Mouse (Mus musculus): ENCODE results near the gene Tmem256. TPM values are rescaled to one million over a fixed set of nuclear protein-coding genes. Genes with fewer than 3 reads are reported as not detected.
A peak's percentile ranks its signal among the peaks of the same experiment; 100 is the strongest.

Gene Tmem256
- polyA plus RNA-seq, 1 experiment from 2014 or later: 362 TPM

- peak within 1 kb of the TSS; percentile 31; the same call in 1 of the 2 replicates for H3K27ac ChIP-seq
- H3K36me3 ChIP-seq: peaks cover 36% of the 10 kb centered on the region
- H3K9me3 ChIP-seq: peaks cover 6% of the 10 kb centered on the region
- H3K4me1 ChIP-seq (replicated peaks): peaks cover 7% of the 10 kb centered on the region; the same call in 1 of the 2 replicates
- H3K27me3 ChIP-seq (ENCODE audit: insufficient read depth, poor library complexity, severe bottlenecking): no peaks in the 10 kb centered on the region
- WGBS: 92% methylated on average over 3 of the region's 3 CpGs
- no peak within 1 kb of the TSS for H3K4me3 ChIP-seq
- DNase-seq (ENCODE audit: low spot score): no peak
These were observed 16.2 kb upstream of the Tmem256 start, which contains the start of gene Spem1 for GRCm38 (mm10) chr11:69822080-69822479. Spem1 (minus strand) TSS chr11:69822180.

GRCm38 (mm10) chr11:69823456-69823855 lies 14.9 kb upstream of the Tmem256 start:
- Histone ChIP-seq H3K36me3 (peaks cover 50% of the 10 kb centered on the region), H3K27ac (no peak overlapping the region), H3K4me1 (replicated peaks) (peaks cover 11% of the 10 kb centered on the region; the same call in 1 of the 2 replicates), H3K27me3 (ENCODE audit: insufficient read depth, poor library complexity, severe bottlenecking) (no peaks in the 10 kb centered on the region), H3K4me3 (no peak overlapping the region), H3K9me3 (no peaks in the 10 kb centered on the region)
- WGBS: 77% methylated on average over 2 of the region's 2 CpGs
- no peak for DNase-seq (ENCODE audit: low spot score)

GRCm38 (mm10) chr11:69828832-69829231 lies 9.5 kb upstream of the Tmem256 start:
- H3K36me3 ChIP-seq: peaks cover 91% of the 10 kb centered on the region
- no peak for DNase-seq (ENCODE audit: low spot score)
- peak overlapping the region; percentile 8; the same call in 1 of the 2 replicates for H3K27ac ChIP-seq
- no peaks in the 10 kb centered on the region for H3K9me3 ChIP-seq
- H3K27me3 ChIP-seq (ENCODE audit: insufficient read depth, poor library complexity, severe bottlenecking): peaks cover 17% of the 10 kb centered on the region
- H3K4me3 ChIP-seq: no peak overlapping the region
- H3K4me1 ChIP-seq (replicated peaks): peaks cover 34% of the 10 kb centered on the region
- 71% methylated on average over 5 of the region's 5 CpGs for WGBS

GRCm38 (mm10) chr11:69833554-69833953 lies 4.8 kb upstream of the Tmem256 start:
- Histone ChIP-seq H3K4me1 (replicated peaks) (peaks cover 66% of the 10 kb centered on the region), H3K4me3 (peak overlapping the region; percentile 89), H3K36me3 (peaks cover 47% of the 10 kb centered on the region), H3K27me3 (ENCODE audit: insufficient read depth, poor library complexity, severe bottlenecking) (peaks cover 46% of the 10 kb centered on the region), H3K9me3 (no peaks in the 10 kb centered on the region), H3K27ac (peak overlapping the region; percentile 87)
- WGBS: 54% methylated on average over 8 of the region's 8 CpGs
- DNase-seq (ENCODE audit: low spot score): no peak

- H3K27ac ChIP-seq: peak overlapping the region; percentile 87
- WGBS: 6% methylated on average over 48 of the region's 48 CpGs
- DNase-seq (ENCODE audit: low spot score): peak; percentile 43
- H3K4me1 ChIP-seq (replicated peaks): peaks cover 66% of the 10 kb centered on the region
- peaks cover 42% of the 10 kb centered on the region for H3K36me3 ChIP-seq
- H3K27me3 ChIP-seq (ENCODE audit: insufficient read depth, poor library complexity, severe bottlenecking): peaks cover 46% of the 10 kb centered on the region
- no peaks in the 10 kb centered on the region for H3K9me3 ChIP-seq
- peak overlapping the region; percentile 89 for H3K4me3 ChIP-seq
These were observed 4.2 kb upstream of the Tmem256 start for GRCm38 (mm10) chr11:69834001-69834549.

GRCm38 (mm10) chr11:69835326-69835965 lies 2.9 kb upstream of the Tmem256 start:
- 1% methylated on average over 9 of the region's 9 CpGs for WGBS
- Histone ChIP-seq H3K27me3 (ENCODE audit: insufficient read depth, poor library complexity, severe bottlenecking) (peaks cover 46% of the 10 kb centered on the region), H3K4me3 (peak overlapping the region; percentile 89), H3K9me3 (no peaks in the 10 kb centered on the region), H3K27ac (peak overlapping the region; percentile 95), H3K4me1 (replicated peaks) (peaks cover 64% of the 10 kb centered on the region), H3K36me3 (peaks cover 36% of the 10 kb centered on the region)
- peak; percentile 71 for DNase-seq (ENCODE audit: low spot score)

GRCm38 (mm10) chr11:69835966-69836335 lies 2.4 kb upstream of the Tmem256 start:
- Histone ChIP-seq H3K27me3 (ENCODE audit: insufficient read depth, poor library complexity, severe bottlenecking) (peaks cover 46% of the 10 kb centered on the region), H3K4me3 (peak overlapping the region; percentile 89), H3K4me1 (replicated peaks) (peaks cover 63% of the 10 kb centered on the region), H3K36me3 (peaks cover 32% of the 10 kb centered on the region), H3K9me3 (no peaks in the 10 kb centered on the region), H3K27ac (peak overlapping the region; percentile 95)
- WGBS: 2% methylated on average over 4 of the region's 4 CpGs
- DNase-seq (ENCODE audit: low spot score): no peak

GRCm38 (mm10) chr11:69836703-69837576 lies 1.4 kb upstream of the Tmem256 start:
- Histone ChIP-seq H3K36me3 (peaks cover 22% of the 10 kb centered on the region), H3K9me3 (no peaks in the 10 kb centered on the region), H3K27me3 (ENCODE audit: insufficient read depth, poor library complexity, severe bottlenecking) (peaks cover 46% of the 10 kb centered on the region), H3K4me1 (replicated peaks) (peaks cover 58% of the 10 kb centered on the region), H3K4me3 (peak overlapping the region; percentile 89), H3K27ac (peak overlapping the region; percentile 95)
- DNase-seq (ENCODE audit: low spot score): peak; percentile 56
- WGBS: under 1% methylated on average over 52 of the region's 52 CpGs

- DNase-seq (ENCODE audit: low spot score): no peak
- H3K4me1 ChIP-seq (replicated peaks): peaks cover 58% of the 10 kb centered on the region
These were observed 736 bp upstream of the Tmem256 start, which contains the start of gene Nlgn2 for GRCm38 (mm10) chr11:69837604-69837951. Nlgn2 (minus strand) TSS chr11:69837784.

GRCm38 (mm10) chr11:69838714-69839104 lies 395 bp downstream of the Tmem256 start:
- H3K4me3 ChIP-seq: peak overlapping the region; percentile 89
- 2% methylated on average over 7 of the region's 7 CpGs for WGBS
- H3K4me1 ChIP-seq (replicated peaks): peaks cover 54% of the 10 kb centered on the region
- peak overlapping the region; percentile 95 for H3K27ac ChIP-seq
- DNase-seq (ENCODE audit: low spot score): no peak
- peaks cover 4% of the 10 kb centered on the region for H3K36me3 ChIP-seq
- H3K27me3 ChIP-seq (ENCODE audit: insufficient read depth, poor library complexity, severe bottlenecking): peaks cover 30% of the 10 kb centered on the region
- no peaks in the 10 kb centered on the region for H3K9me3 ChIP-seq

More at GRCm38 (mm10) chr11:69837604-69837951, 736 bp upstream of the Tmem256 start, which contains the start of gene Nlgn2:
- H3K4me3 ChIP-seq: peak within 1 kb of the TSS; percentile 89
- WGBS: under 1% methylated on average over 32 of the region's 32 CpGs
- H3K36me3 ChIP-seq: peaks cover 16% of the 10 kb centered on the region
- no peaks in the 10 kb centered on the region for H3K9me3 ChIP-seq
- H3K27me3 ChIP-seq (ENCODE audit: insufficient read depth, poor library complexity, severe bottlenecking): peaks cover 42% of the 10 kb centered on the region
- H3K27ac ChIP-seq: peak within 1 kb of the TSS; percentile 95

GRCm38 (mm10) chr11:69846198-69846680 lies 7.9 kb downstream of the Tmem256 start, which contains the start of gene Plscr3:
Plscr3 (plus strand) TSS chr11:69846376.
- H3K36me3 ChIP-seq: peaks cover 37% of the 10 kb centered on the region
- H3K9me3 ChIP-seq: no peaks in the 10 kb centered on the region
- H3K27me3 ChIP-seq (ENCODE audit: insufficient read depth, poor library complexity, severe bottlenecking): no peaks in the 10 kb centered on the region
- peaks cover 41% of the 10 kb centered on the region for H3K4me1 ChIP-seq (replicated peaks)
- WGBS: under 1% methylated on average over 38 of the region's 38 CpGs
- H3K4me3 ChIP-seq: peak within 1 kb of the TSS; percentile 74
- H3K27ac ChIP-seq: peak within 1 kb of the TSS; percentile 93
- peak; percentile 96 for DNase-seq (ENCODE audit: low spot score)
